Mouse (Mus musculus): ENCODE data around the gene Ubald2. TPM values are rescaled to one million over a fixed set of nuclear protein-coding genes. Genes with fewer than 3 reads are reported as not detected.

Gene Ubald2
- polyA plus RNA-seq, 1 experiment from 2014 or later, result 36.3 TPM

GRCm38 (mm10) chr11:116436725-116437331 is 2.9 kb downstream of the Ubald2 start:
- H3K4me2 ChIP-seq (ENCODE audit: low read length), result peak overlapping the region; percentile 56; the same call in 1 of the 2 replicates
- WGBS, result 70% methylated on average over 4 of the region's 4 CpGs
- ATAC-seq, result no peak
- H3K27me3 ChIP-seq (ENCODE audit: control insufficient read depth, insufficient read depth, low read depth, low read length), result no peaks in the 10 kb centered on the region
- peaks cover 23% of the 10 kb centered on the region for H3K4me1 ChIP-seq (ENCODE audit: control insufficient read depth, insufficient read depth, low read length)
- peak overlapping the region; percentile 36 for H3K9ac ChIP-seq (ENCODE audit: low read depth, low read length)
- no peak overlapping the region for H3K27ac ChIP-seq (ENCODE audit: low read length)
- H3K9me3 ChIP-seq (replicated peaks; ENCODE audit: control insufficient read depth, low read length, poor library complexity, severe bottlenecking), result no peaks in the 10 kb centered on the region
- peaks cover 5% of the 10 kb centered on the region for H3K36me3 ChIP-seq (ENCODE audit: control insufficient read depth, insufficient read depth, low read length)
- no peak overlapping the region for H3K4me3 ChIP-seq (ENCODE audit: low read depth, low read length)

- Histone ChIP-seq H3K27ac (ENCODE audit: low read length) (no peak overlapping the region), H3K9me3 (replicated peaks; ENCODE audit: control insufficient read depth, low read length, poor library complexity, severe bottlenecking) (no peaks in the 10 kb centered on the region), H3K4me3 (ENCODE audit: low read depth, low read length) (no peak overlapping the region), H3K4me2 (ENCODE audit: low read length) (no peak overlapping the region), H3K27me3 (ENCODE audit: control insufficient read depth, insufficient read depth, low read depth, low read length) (no peaks in the 10 kb centered on the region), H3K4me1 (ENCODE audit: control insufficient read depth, insufficient read depth, low read length) (peaks cover 23% of the 10 kb centered on the region), H3K36me3 (ENCODE audit: control insufficient read depth, insufficient read depth, low read length) (peaks cover 5% of the 10 kb centered on the region), H3K9ac (ENCODE audit: low read depth, low read length) (no peak overlapping the region)
- 82% methylated on average over 11 of the region's 11 CpGs for WGBS
- ATAC-seq, result no peak
These were observed 3.6 kb downstream of the Ubald2 start for GRCm38 (mm10) chr11:116437541-116437940.

GRCm38 (mm10) chr11:116439269-116440240 is 5.7 kb downstream of the Ubald2 start:
- ATAC-seq, result no peak
- Histone ChIP-seq H3K36me3 (ENCODE audit: control insufficient read depth, insufficient read depth, low read length) (peaks cover 5% of the 10 kb centered on the region), H3K4me3 (ENCODE audit: low read depth, low read length) (no peak overlapping the region), H3K9me3 (replicated peaks; ENCODE audit: control insufficient read depth, low read length, poor library complexity, severe bottlenecking) (no peaks in the 10 kb centered on the region), H3K9ac (ENCODE audit: low read depth, low read length) (no peak overlapping the region; the same call in 1 of the 2 replicates), H3K4me2 (ENCODE audit: low read length) (no peak overlapping the region), H3K4me1 (ENCODE audit: control insufficient read depth, insufficient read depth, low read length) (peaks cover 20% of the 10 kb centered on the region), H3K27ac (ENCODE audit: low read length) (no peak overlapping the region), H3K27me3 (ENCODE audit: control insufficient read depth, insufficient read depth, low read depth, low read length) (no peaks in the 10 kb centered on the region)
- 87% methylated on average over 19 of the region's 19 CpGs for WGBS

- no peak for ATAC-seq
- H3K4me2 ChIP-seq (ENCODE audit: low read length), result no peak overlapping the region
- no peaks in the 10 kb centered on the region for H3K9me3 ChIP-seq (replicated peaks; ENCODE audit: control insufficient read depth, low read length, poor library complexity, severe bottlenecking)
- no peak overlapping the region for H3K9ac ChIP-seq (ENCODE audit: low read depth, low read length)
- no peaks in the 10 kb centered on the region for H3K27me3 ChIP-seq (ENCODE audit: control insufficient read depth, insufficient read depth, low read depth, low read length)
- 87% methylated on average over 7 of the region's 7 CpGs for WGBS
- no peak overlapping the region for H3K4me3 ChIP-seq (ENCODE audit: low read depth, low read length)
- peaks cover 16% of the 10 kb centered on the region for H3K4me1 ChIP-seq (ENCODE audit: control insufficient read depth, insufficient read depth, low read length)
- peaks cover 5% of the 10 kb centered on the region for H3K36me3 ChIP-seq (ENCODE audit: control insufficient read depth, insufficient read depth, low read length)
- no peak overlapping the region for H3K27ac ChIP-seq (ENCODE audit: low read length)
These were observed 6.6 kb downstream of the Ubald2 start for GRCm38 (mm10) chr11:116440408-116441068.

GRCm38 (mm10) chr11:116442129-116442866 is 8.4 kb downstream of the Ubald2 start:
- no peak for ATAC-seq
- Histone ChIP-seq H3K9me3 (replicated peaks; ENCODE audit: control insufficient read depth, low read length, poor library complexity, severe bottlenecking) (no peaks in the 10 kb centered on the region), H3K9ac (ENCODE audit: low read depth, low read length) (no peak overlapping the region), H3K4me1 (ENCODE audit: control insufficient read depth, insufficient read depth, low read length) (0 out of 2 replicates have a peak, but pooled peaks cover 2% of the 10 kb centered on the region), H3K4me3 (ENCODE audit: low read depth, low read length) (no peak overlapping the region), H3K27me3 (ENCODE audit: control insufficient read depth, insufficient read depth, low read depth, low read length) (peaks cover 8% of the 10 kb centered on the region), H3K36me3 (ENCODE audit: control insufficient read depth, insufficient read depth, low read length) (peaks cover 5% of the 10 kb centered on the region), H3K27ac (ENCODE audit: low read length) (no peak overlapping the region), H3K4me2 (ENCODE audit: low read length) (no peak overlapping the region)
- WGBS, result 76% methylated on average over 15 of the region's 15 CpGs

GRCm38 (mm10) chr11:116442867-116443177 is 8.9 kb downstream of the Ubald2 start:
- Histone ChIP-seq H3K4me1 (ENCODE audit: control insufficient read depth, insufficient read depth, low read length) (0 out of 2 replicates have a peak, but pooled peaks cover 2% of the 10 kb centered on the region), H3K36me3 (ENCODE audit: control insufficient read depth, insufficient read depth, low read length) (no peaks in the 10 kb centered on the region), H3K4me2 (ENCODE audit: low read length) (no peak overlapping the region), H3K9ac (ENCODE audit: low read depth, low read length) (no peak overlapping the region), H3K9me3 (replicated peaks; ENCODE audit: control insufficient read depth, low read length, poor library complexity, severe bottlenecking) (no peaks in the 10 kb centered on the region), H3K27ac (ENCODE audit: low read length) (no peak overlapping the region), H3K27me3 (ENCODE audit: control insufficient read depth, insufficient read depth, low read depth, low read length) (peaks cover 9% of the 10 kb centered on the region), H3K4me3 (ENCODE audit: low read depth, low read length) (no peak overlapping the region)
- 80% methylated on average over 6 of the region's 6 CpGs for WGBS
- no peak for ATAC-seq

GRCm38 (mm10) chr11:116443311-116443710 is 9.4 kb downstream of the Ubald2 start:
- 82% methylated on average over 6 of the region's 6 CpGs for WGBS
- Histone ChIP-seq H3K27me3 (ENCODE audit: control insufficient read depth, insufficient read depth, low read depth, low read length) (peaks cover 13% of the 10 kb centered on the region), H3K27ac (ENCODE audit: low read length) (no peak overlapping the region), H3K4me1 (ENCODE audit: control insufficient read depth, insufficient read depth, low read length) (0 out of 2 replicates have a peak, but pooled peaks cover 2% of the 10 kb centered on the region), H3K4me3 (ENCODE audit: low read depth, low read length) (no peak overlapping the region), H3K9me3 (replicated peaks; ENCODE audit: control insufficient read depth, low read length, poor library complexity, severe bottlenecking) (no peaks in the 10 kb centered on the region), H3K36me3 (ENCODE audit: control insufficient read depth, insufficient read depth, low read length) (no peaks in the 10 kb centered on the region), H3K4me2 (ENCODE audit: low read length) (no peak overlapping the region), H3K9ac (ENCODE audit: low read depth, low read length) (no peak overlapping the region)
- ATAC-seq, result no peak

GRCm38 (mm10) chr11:116443935-116444334 is 10.0 kb downstream of the Ubald2 start:
- Histone ChIP-seq H3K36me3 (ENCODE audit: control insufficient read depth, insufficient read depth, low read length) (no peaks in the 10 kb centered on the region), H3K27ac (ENCODE audit: low read length) (no peak overlapping the region), H3K4me1 (ENCODE audit: control insufficient read depth, insufficient read depth, low read length) (0 out of 2 replicates have a peak, but pooled peaks cover 2% of the 10 kb centered on the region), H3K4me3 (ENCODE audit: low read depth, low read length) (no peak overlapping the region), H3K9ac (ENCODE audit: low read depth, low read length) (no peak overlapping the region), H3K4me2 (ENCODE audit: low read length) (no peak overlapping the region), H3K27me3 (ENCODE audit: control insufficient read depth, insufficient read depth, low read depth, low read length) (peaks cover 13% of the 10 kb centered on the region), H3K9me3 (replicated peaks; ENCODE audit: control insufficient read depth, low read length, poor library complexity, severe bottlenecking) (no peaks in the 10 kb centered on the region)
- ATAC-seq, result no peak
- 87% methylated on average over 6 of the region's 6 CpGs for WGBS
